21 mouse cellular contexts compared by ENCODE assay signal in genomic region chr5:99477420-99477815, GRCm38 (mm10).
DNase-seq lines count a peak whose midpoint lies in the region; ATAC-seq lines count a peak whose summit lies in the region.
"Had no signal": no experiment of that assay in that cellular context is flagged by ENCODE, and none has a peak within 500 bp of the region (broad histone marks: within the 10 kb centered on the region; RNA-seq: fewer than 3 reads in every experiment).

No protein-coding gene starts in this region.

- peaks cover 36% of the 10 kb centered on the region for H3K4me1 ChIP-seq in forebrain, embryonic 14.5 days (ENCODE audit: control insufficient read depth, insufficient read depth, low read length)
- H3K4me1 ChIP-seq in forebrain, embryonic 11.5 days (replicated peaks; ENCODE audit: control insufficient read depth, insufficient read depth, low read length) = peaks cover 9% of the 10 kb centered on the region

- ATAC-seq in forebrain, embryonic 14.5 days = no peak
- ATAC-seq in forebrain, embryonic 11.5 days (replicated peaks; ENCODE audit: low FRiP score) = no peak
- ATAC-seq in activated CD4-positive, CD25-positive, alpha-beta regulatory T cell, adult 4 months = peak; percentile 74
- ATAC-seq: forebrain, embryonic 15.5 days; intestine, embryonic 16.5 days had no signal

- no peak for DNase-seq in forebrain, embryonic 14.5 days (ENCODE audit: low spot score)
- DNase-seq in forebrain, embryonic 11.5 days (ENCODE audit: low spot score) = no peak
- DNase-seq in CD4-positive helper T cell, adult 2 months (ENCODE audit: low read depth, low spot score) = peak; percentile 17
- no peak for DNase-seq in testis, postnatal 10 days (ENCODE audit: low spot score)
- no peak for DNase-seq in kidney, postnatal 10 days
- DNase-seq: adrenal gland, postnatal 10 days; adrenal gland, postnatal 36 days; cerebellum, adult 18-20 months; cerebellum, adult 9-10 months; cerebellum, postnatal 14 days; gastrocnemius, postnatal 10 days; gastrocnemius, postnatal 36 days; heart, postnatal 14 days; kidney, adult 18-20 months had no signal

- 85% methylated on average over 9 of the region's 9 CpGs for WGBS in forebrain, embryonic 14.5 days
- 93% methylated on average over 9 of the region's 9 CpGs for WGBS in forebrain, embryonic 11.5 days

- no peak overlapping the region for H3K4me3 ChIP-seq in forebrain, embryonic 14.5 days (ENCODE audit: low read depth, low read length)
- H3K4me3 ChIP-seq in forebrain, embryonic 11.5 days (ENCODE audit: low read depth, low read length) = no peak overlapping the region
- H3K4me3 ChIP-seq: forebrain, embryonic 10.5 days; forebrain, embryonic 15.5 days; heart, embryonic 13.5 days; hindbrain, embryonic 12.5 days; hindbrain, embryonic 15.5 days had no signal

- no peak overlapping the region for H3K9ac ChIP-seq in forebrain, embryonic 14.5 days (ENCODE audit: low read length)
- H3K9ac ChIP-seq in forebrain, embryonic 11.5 days (ENCODE audit: low read length) = no peak overlapping the region
- H3K9ac ChIP-seq: forebrain, embryonic 15.5 days; heart, embryonic 13.5 days; hindbrain, embryonic 12.5 days; hindbrain, embryonic 15.5 days had no signal

- no peak overlapping the region for H3K4me2 ChIP-seq in forebrain, embryonic 14.5 days (ENCODE audit: low read length)
- no peak overlapping the region for H3K4me2 ChIP-seq in forebrain, embryonic 11.5 days (ENCODE audit: low read depth, low read length, severe bottlenecking)
- H3K4me2 ChIP-seq: forebrain, embryonic 15.5 days; heart, embryonic 13.5 days; hindbrain, embryonic 12.5 days; hindbrain, embryonic 15.5 days had no signal

- no peaks in the 10 kb centered on the region for H3K9me3 ChIP-seq in forebrain, embryonic 14.5 days (replicated peaks; ENCODE audit: control insufficient read depth, low read length)
- H3K9me3 ChIP-seq in forebrain, embryonic 11.5 days (ENCODE audit: control insufficient read depth, low read length) = no peaks in the 10 kb centered on the region
- H3K9me3 ChIP-seq: forebrain, embryonic 10.5 days; forebrain, embryonic 15.5 days; heart, embryonic 13.5 days; hindbrain, embryonic 12.5 days; hindbrain, embryonic 15.5 days had no signal

- H3K27ac ChIP-seq in forebrain, embryonic 14.5 days (ENCODE audit: low read depth, low read length) = 0 out of 2 replicates have a peak overlapping the region, but pooled peaks have one; percentile 21
- no peak overlapping the region for H3K27ac ChIP-seq in forebrain, embryonic 11.5 days (ENCODE audit: low read depth, low read length)
- H3K27ac ChIP-seq: hindbrain, embryonic 12.5 days; hindbrain, embryonic 15.5 days had no signal

- H3K36me3 ChIP-seq in forebrain, embryonic 14.5 days (ENCODE audit: control insufficient read depth, insufficient read depth, low read length) = no peaks in the 10 kb centered on the region
- no peaks in the 10 kb centered on the region for H3K36me3 ChIP-seq in forebrain, embryonic 11.5 days (ENCODE audit: control insufficient read depth, insufficient read depth, low read length)
- H3K36me3 ChIP-seq: forebrain, embryonic 10.5 days; forebrain, embryonic 15.5 days; heart, embryonic 13.5 days; hindbrain, embryonic 12.5 days; hindbrain, embryonic 15.5 days had no signal

- no peaks in the 10 kb centered on the region for H3K27me3 ChIP-seq in forebrain, embryonic 14.5 days (replicated peaks; ENCODE audit: control insufficient read depth, insufficient read depth, low read length)
- peaks cover 12% of the 10 kb centered on the region for H3K27me3 ChIP-seq in forebrain, embryonic 11.5 days (ENCODE audit: control insufficient read depth, insufficient read depth, low read length)
- H3K27me3 ChIP-seq: forebrain, embryonic 15.5 days; heart, embryonic 13.5 days; hindbrain, embryonic 15.5 days had no signal
